20 mouse cellular contexts compared by ENCODE assay signal in the genomic region with DNA sequence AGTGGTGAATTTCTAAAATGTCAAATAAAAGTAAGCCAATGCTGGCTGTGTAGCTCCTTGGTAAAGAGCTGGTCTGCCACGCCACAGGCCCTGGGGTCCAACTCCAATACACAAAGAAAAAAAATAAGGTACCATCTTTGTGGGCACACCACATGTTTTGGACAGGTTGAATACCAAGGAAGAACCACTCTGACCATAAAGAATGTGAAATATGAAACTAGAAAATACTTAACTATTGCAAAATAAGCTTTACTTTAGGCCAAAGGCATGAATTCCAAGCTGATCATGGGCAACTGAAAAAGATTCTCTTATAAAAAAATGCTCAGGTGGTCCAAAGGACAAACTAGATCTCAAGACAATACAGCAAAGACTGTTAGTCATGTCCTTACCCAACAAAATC. TPM values are rescaled to one million over a fixed set of nuclear protein-coding genes. Genes with fewer than 3 reads are reported as not detected.
A peak's percentile ranks its signal among the peaks of the same experiment; 100 is the strongest.
DNase-seq lines count a peak whose midpoint lies in the region; ATAC-seq and TF ChIP-seq lines count a peak whose summit lies in the region.
"Had no signal": no experiment of that assay in that cellular context is flagged by ENCODE, and none has a peak within 500 bp of the region (broad histone marks: within the 10 kb centered on the region; RNA-seq: fewer than 3 reads in every experiment).

No protein-coding gene starts in this region.

- H3K4me3 ChIP-seq in C2C12 (ENCODE audit: insufficient read depth, poor library complexity, severe bottlenecking) (no peak overlapping the region), myocyte (no peak overlapping the region)
- no peak overlapping the region for H3K4me3 ChIP-seq in hindbrain, embryonic 16.5 days (ENCODE audit: low read length)
- H3K4me3 ChIP-seq: embryonic facial prominence, embryonic 10.5 days; embryonic facial prominence, embryonic 12.5 days; forebrain, embryonic 13.5 days had no signal

- no peaks in the 10 kb centered on the region for H3K9me3 ChIP-seq in hindbrain, embryonic 16.5 days (ENCODE audit: control insufficient read depth, low read length)
- H3K9me3 ChIP-seq: embryonic facial prominence, embryonic 10.5 days; embryonic facial prominence, embryonic 12.5 days; forebrain, embryonic 13.5 days had no signal

- DNase-seq in 3134 (ENCODE audit: extremely low read depth, insufficient read length, low spot score) (peak; percentile 49), Patski (ENCODE audit: low read depth, low spot score) (peak; percentile 19)
- DNase-seq in heart, postnatal 14 days, result no peak
- no peak for DNase-seq in heart, adult 11 months
- DNase-seq: adrenal gland, adult 2 months; adrenal gland, postnatal 10 days; adrenal gland, postnatal 25 days; B cell, adult 2 months; cerebellum, adult 11-12 months; cerebellum, adult 2 months; cerebellum, adult 9-10 months; cerebellum, postnatal 10 days; cerebellum, postnatal 25 days had no signal

- ATAC-seq in Patski, result peak; percentile 55
- ATAC-seq in hindbrain, embryonic 16.5 days, result no peak
- ATAC-seq: forebrain, embryonic 13.5 days; forebrain, embryonic 16.5 days had no signal

- in situ Hi-C loops in Patski (cut with MboI; ENCODE audit: low pct_unique_long_range_greater_than_20kb), result loop anchor here (25.0 kb wide), 1 partner anchor 601 kb away; a partner anchor contains a TSS

- no peak overlapping the region for H3ac ChIP-seq in C2C12 (ENCODE audit: control insufficient read depth, insufficient read length, low read depth)
- no peak overlapping the region for H3ac ChIP-seq in myocyte (ENCODE audit: control insufficient read depth, insufficient read length)

- H3K4me2 ChIP-seq in myocyte (ENCODE audit: low read depth), result no peak overlapping the region
- no peak overlapping the region for H3K4me2 ChIP-seq in hindbrain, embryonic 16.5 days (ENCODE audit: low read length)
- H3K4me2 ChIP-seq: embryonic facial prominence, embryonic 12.5 days; forebrain, embryonic 13.5 days had no signal

- CTCF ChIA-PET in Patski (lab: Charles Lee), result interaction anchor here (1.5 to 2.7 kb wide), 3 partner anchors 10 to 28 kb away, joined by 3 to 10 read pairs (median 6); no protein-coding TSS in a partner anchor

- intact Hi-C loops in heart, postnatal 14 days (cut with DNase I), result no loop called here

- H3K79me2 ChIP-seq in C2C12 (ENCODE audit: control insufficient read depth, insufficient read depth) (peaks cover 96% of the 10 kb centered on the region), myocyte (ENCODE audit: control insufficient read depth, insufficient read depth) (peaks cover 82% of the 10 kb centered on the region)

- H3K36me3 ChIP-seq in C2C12 (ENCODE audit: control insufficient read depth, insufficient read depth) (no peaks in the 10 kb centered on the region), myocyte (ENCODE audit: control insufficient read depth, insufficient read depth) (no peaks in the 10 kb centered on the region)
- no peaks in the 10 kb centered on the region for H3K36me3 ChIP-seq in hindbrain, embryonic 16.5 days (ENCODE audit: control insufficient read depth, insufficient read depth, low read length)

- H3K9ac ChIP-seq in hindbrain, embryonic 16.5 days (ENCODE audit: low read depth, low read length), result no peak overlapping the region
- H3K9ac ChIP-seq: embryonic facial prominence, embryonic 12.5 days; forebrain, embryonic 13.5 days had no signal

- no peak for TF ChIP-seq CTCF in C2C12 (IDR thresholded peaks at IDR 0.05; ENCODE audit: control insufficient read depth, insufficient read depth, insufficient read length)
- no peak for TF ChIP-seq CTCF in Patski (IDR thresholded peaks at IDR 0.05)

- H3K79me3 ChIP-seq in C2C12 (ENCODE audit: low read depth), result peaks cover 55% of the 10 kb centered on the region

- H3K27me3 ChIP-seq in C2C12 (ENCODE audit: control insufficient read depth, insufficient read depth, insufficient read length), result no peaks in the 10 kb centered on the region
- no peaks in the 10 kb centered on the region for H3K27me3 ChIP-seq in Patski
- no peaks in the 10 kb centered on the region for H3K27me3 ChIP-seq in myocyte (ENCODE audit: control insufficient read depth, insufficient read depth, insufficient read length)
- H3K27me3 ChIP-seq in hindbrain, embryonic 16.5 days (replicated peaks; ENCODE audit: control insufficient read depth, insufficient read depth, low read length), result no peaks in the 10 kb centered on the region
- H3K27me3 ChIP-seq: embryonic facial prominence, embryonic 12.5 days; forebrain, embryonic 13.5 days had no signal

- no peak for TF ChIP-seq POLR2A in myocyte (IDR thresholded peaks at IDR 0.05; ENCODE audit: insufficient read length, low read depth)

- POLR2A ChIA-PET in Patski (lab: Charles Lee), result interaction anchor here (0.7 kb wide), 1 partner anchor 333 kb away, joined by 3 read pairs; no protein-coding TSS in a partner anchor

- 84% methylated on average over 1 of the region's 1 CpGs for WGBS in hindbrain, embryonic 16.5 days

- H3K4me1 ChIP-seq in hindbrain, embryonic 16.5 days (ENCODE audit: control insufficient read depth, insufficient read depth, low read depth, low read length), result no peaks in the 10 kb centered on the region
- H3K4me1 ChIP-seq: embryonic facial prominence, embryonic 10.5 days; embryonic facial prominence, embryonic 12.5 days; forebrain, embryonic 13.5 days had no signal

- H3K27ac ChIP-seq in hindbrain, embryonic 16.5 days (ENCODE audit: low read depth, low read length), result no peak overlapping the region
- H3K27ac ChIP-seq: embryonic facial prominence, embryonic 10.5 days; embryonic facial prominence, embryonic 12.5 days; forebrain, embryonic 13.5 days had no signal

TF ChIP-seq in C2C12, 6 proteins besides CTCF, POLR2A, EP300 and RAD21:
- TF ChIP-seq MYOG (IDR thresholded peaks at IDR 0.05; ENCODE audit: control insufficient read depth, extremely low read depth, insufficient read length) (no peak), USF1 (IDR thresholded peaks at IDR 0.05; ENCODE audit: low read depth) (no peak), CEBPB (IDR thresholded peaks at IDR 0.05; ENCODE audit: low read depth) (peak; percentile 94)
TF ChIP-seq in C2C12: peak in this region for 1.

TF ChIP-seq in myocyte, 11 proteins besides CTCF, POLR2A, EP300 and RAD21:
- TF ChIP-seq CEBPB (IDR thresholded peaks at IDR 0.05; ENCODE audit: insufficient read depth, poor library complexity, severe bottlenecking) (peak; percentile 84), USF1 (IDR thresholded peaks at IDR 0.05; ENCODE audit: low read depth) (no peak)

RNA-seq across cellular contexts. Expression of a gene that starts 11.1 kb away (rescaled TPM):
- polyA plus RNA-seq in C2C12 (2012; fragmentation: generic; extraction: Trizol), result 36.2 TPM
- 93.1 TPM for polyA plus RNA-seq in Patski (2021)
- polyA plus RNA-seq in myocyte (2012; fragmentation: generic; extraction: Trizol), result 51.1 TPM
- total RNA-seq in heart, postnatal 14 days (2021), result 10 to 100 TPM; 82.9 to 84.2 TPM
- polyA plus RNA-seq in hindbrain, embryonic 16.5 days (2015; fragmentation: Nextera tagmentation; extraction: Ambion mirVana), result 68.1 and 74.8 TPM in 2 replicates

RNA-seq across cellular contexts. Expression of a gene that starts 35.5 kb away (rescaled TPM):
- polyA plus RNA-seq in C2C12 (2012; fragmentation: generic; extraction: Trizol) (15.1 TPM), Patski (2021) (94.7 TPM), myocyte (2012; fragmentation: generic; extraction: Trizol) (7.2 TPM)
- 1 to 10 TPM; 2.1 to 2.2 TPM for total RNA-seq in heart, postnatal 14 days (2021)
- polyA plus RNA-seq in hindbrain, embryonic 16.5 days (2015; fragmentation: Nextera tagmentation; extraction: Ambion mirVana), result 131 and 134 TPM in 2 replicates

RNA-seq across cellular contexts. Expression of a gene that starts 56.9 kb away (rescaled TPM):
- polyA plus RNA-seq in C2C12 (2012; fragmentation: generic; extraction: Trizol), result 44.1 TPM
- polyA plus RNA-seq in Patski (2021), result 44.2 TPM
- 57.9 TPM for polyA plus RNA-seq in myocyte (2012; fragmentation: generic; extraction: Trizol)
- 10 to 100 TPM; 16.7 to 17.3 TPM for total RNA-seq in heart, postnatal 14 days (2021)
- polyA plus RNA-seq in hindbrain, embryonic 16.5 days (2015; fragmentation: Nextera tagmentation; extraction: Ambion mirVana), result 45.2 and 49.5 TPM in 2 replicates

Comparison
In these comparisons a context has a peak if more than half of its experiments do, and no peak if none do; other contexts are left out.
1. DNase-seq: peak in 3134 (single experiment) and Patski (single experiment); none in heart, postnatal 14 days (0 of 2) and heart, adult 11 months (single experiment).